Comparison of ENCODE assay signal across 19 mouse cellular contexts in the genomic region with DNA sequence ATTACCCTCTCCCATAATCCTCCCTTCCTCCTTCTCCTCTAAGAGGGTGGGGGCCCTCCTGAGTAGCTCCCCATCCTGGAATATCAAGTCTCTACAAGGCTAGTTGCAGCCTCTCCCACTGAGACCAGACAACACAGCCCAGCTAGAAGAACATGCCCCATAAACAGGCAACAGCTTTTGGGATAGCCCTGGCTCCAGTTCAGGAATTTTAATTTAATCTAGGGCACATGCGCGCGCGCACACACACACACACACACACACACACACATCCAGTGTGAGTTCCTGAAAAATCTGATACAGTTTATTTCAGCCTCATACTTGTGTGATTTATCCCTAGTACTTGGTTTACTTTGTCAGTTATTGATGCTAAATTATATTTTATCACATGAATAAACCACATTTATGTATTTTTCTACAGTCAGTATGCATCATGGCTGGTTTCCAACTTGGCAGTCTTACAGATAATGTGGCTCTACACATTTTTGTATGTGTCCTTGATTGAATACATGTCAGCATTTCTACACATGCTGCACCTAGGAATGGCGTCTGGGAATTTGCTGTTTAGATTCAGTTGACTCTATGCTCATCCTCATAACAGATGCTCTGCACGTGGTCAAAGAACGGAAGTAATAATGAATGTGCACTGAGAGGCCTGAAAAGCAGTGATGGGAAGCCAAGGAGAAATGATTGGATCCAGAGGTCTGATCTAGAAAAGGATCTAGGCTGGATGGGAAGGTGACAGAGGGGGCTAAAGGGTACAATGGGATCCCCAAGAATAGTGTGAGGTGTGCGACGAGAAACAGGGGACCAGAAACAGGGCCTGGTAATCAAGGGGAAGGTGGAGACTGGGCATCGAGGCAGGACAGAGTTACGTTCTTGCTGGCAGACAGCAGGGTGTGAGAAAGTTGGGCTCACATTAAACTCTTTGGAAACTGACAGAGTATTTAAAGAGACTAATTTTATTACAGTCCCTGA.
DNase-seq lines count a peak whose midpoint lies in the region; ATAC-seq and TF ChIP-seq lines count a peak whose summit lies in the region.
"Had no signal": no experiment of that assay in that cellular context is flagged by ENCODE, and none has a peak within 500 bp of the region (broad histone marks: within the 10 kb centered on the region; RNA-seq: fewer than 3 reads in every experiment).

No protein-coding gene starts in this region.

- WGBS in forebrain, embryonic 13.5 days = 91% methylated on average over 11 of the region's 11 CpGs
- 89% methylated on average over 11 of the region's 11 CpGs for WGBS in forebrain, embryonic 11.5 days
- WGBS in kidney, embryonic 15.5 days = 80% methylated on average over 11 of the region's 11 CpGs
- 67% methylated on average over 11 of the region's 11 CpGs for WGBS in lung, adult 2 months
- 64% methylated on average over 11 of the region's 11 CpGs for whole genome bisulfite sequencing in stomach, embryonic 15.5 days

- DNase-seq in forebrain, embryonic 11.5 days (ENCODE audit: low spot score) = no peak
- DNase-seq in kidney, adult 8-10 months = no peak
- DNase-seq in lung, postnatal 36 days = peak; percentile 3
- no peak for DNase-seq in lung, adult 2 months
- DNase-seq in layer of hippocampus, postnatal 10 days (ENCODE audit: low spot score in 2 of 2) = no peak
- DNase-seq: adrenal gland, adult 2 months; cerebellum, adult 8-10 months; gastrocnemius, postnatal 14 days; heart, postnatal 4 days; liver; right cerebral cortex, postnatal 4 days; thymus, postnatal 25 days had no signal

- no peak overlapping the region for H3K4me2 ChIP-seq in forebrain, embryonic 13.5 days
- no peak overlapping the region for H3K4me2 ChIP-seq in forebrain, embryonic 11.5 days (ENCODE audit: low read depth, low read length, severe bottlenecking)
- no peak overlapping the region for H3K4me2 ChIP-seq in kidney, embryonic 15.5 days
- H3K4me2 ChIP-seq in stomach, embryonic 15.5 days = no peak overlapping the region
- H3K4me2 ChIP-seq: heart, embryonic 11.5 days; midbrain, embryonic 15.5 days had no signal

- no peak overlapping the region for H3K4me3 ChIP-seq in forebrain, embryonic 13.5 days
- no peak overlapping the region for H3K4me3 ChIP-seq in forebrain, embryonic 11.5 days (ENCODE audit: low read depth, low read length)
- H3K4me3 ChIP-seq in kidney, embryonic 15.5 days (replicated peaks) = no peak overlapping the region
- no peak overlapping the region for H3K4me3 ChIP-seq in lung, adult 2 months (replicated peaks; ENCODE audit: extremely low read depth, low read depth, low read length)
- no peak overlapping the region for H3K4me3 ChIP-seq in stomach, embryonic 15.5 days (replicated peaks)
- H3K4me3 ChIP-seq: left cerebral cortex, adult 2 months; midbrain, embryonic 15.5 days had no signal

- H3K4me1 ChIP-seq in forebrain, embryonic 13.5 days = no peaks in the 10 kb centered on the region
- no peaks in the 10 kb centered on the region for H3K4me1 ChIP-seq in forebrain, embryonic 11.5 days (replicated peaks; ENCODE audit: control insufficient read depth, insufficient read depth, low read length)
- H3K4me1 ChIP-seq in kidney, embryonic 15.5 days = no peaks in the 10 kb centered on the region
- no peaks in the 10 kb centered on the region for H3K4me1 ChIP-seq in lung, adult 2 months (ENCODE audit: control insufficient read depth, insufficient read depth, low read length)
- H3K4me1 ChIP-seq in stomach, embryonic 15.5 days = no peaks in the 10 kb centered on the region
- H3K4me1 ChIP-seq: midbrain, embryonic 15.5 days had no signal

- H3K9me3 ChIP-seq in forebrain, embryonic 13.5 days (replicated peaks) = no peaks in the 10 kb centered on the region
- H3K9me3 ChIP-seq in forebrain, embryonic 11.5 days (ENCODE audit: control insufficient read depth, low read length) = no peaks in the 10 kb centered on the region
- H3K9me3 ChIP-seq in kidney, embryonic 15.5 days (replicated peaks) = no peaks in the 10 kb centered on the region
- no peaks in the 10 kb centered on the region for H3K9me3 ChIP-seq in stomach, embryonic 15.5 days
- H3K9me3 ChIP-seq: midbrain, embryonic 15.5 days had no signal

- no peak overlapping the region for H3K27ac ChIP-seq in forebrain, embryonic 13.5 days
- H3K27ac ChIP-seq in forebrain, embryonic 11.5 days (ENCODE audit: low read depth, low read length) = no peak overlapping the region
- H3K27ac ChIP-seq in kidney, embryonic 15.5 days = no peak overlapping the region
- H3K27ac ChIP-seq in stomach, embryonic 15.5 days = no peak overlapping the region
- H3K27ac ChIP-seq: left cerebral cortex, adult 2 months; macrophage; midbrain, embryonic 15.5 days had no signal

- no peak for TF ChIP-seq CTCF in lung, adult 2 months (IDR thresholded peaks at IDR 0.05; ENCODE audit: insufficient read depth, low read length)

- ATAC-seq in forebrain, embryonic 13.5 days = peak; percentile 33; the same call in 1 of the 2 replicates
- no peak for ATAC-seq in forebrain, embryonic 11.5 days (replicated peaks; ENCODE audit: low FRiP score)
- ATAC-seq in kidney, embryonic 15.5 days (replicated peaks; ENCODE audit: low FRiP score) = peak; percentile 43; the same call in 1 of the 2 replicates
- ATAC-seq in stomach, embryonic 15.5 days (ENCODE audit: insufficient read depth, low FRiP score, low read depth) = 0 out of 2 replicates have a peak, but pooled peaks have one; percentile 39
- ATAC-seq: midbrain, embryonic 15.5 days had no signal

- no peak for TF ChIP-seq POLR2A in lung, adult 2 months (IDR thresholded peaks at IDR 0.05; ENCODE audit: borderline replicate concordance, extremely low read depth, low read depth, low read length)

- no peaks in the 10 kb centered on the region for H3K36me3 ChIP-seq in forebrain, embryonic 13.5 days (ENCODE audit: poor library complexity, severe bottlenecking)
- H3K36me3 ChIP-seq in forebrain, embryonic 11.5 days (ENCODE audit: control insufficient read depth, insufficient read depth, low read length) = no peaks in the 10 kb centered on the region
- no peaks in the 10 kb centered on the region for H3K36me3 ChIP-seq in kidney, embryonic 15.5 days
- H3K36me3 ChIP-seq in stomach, embryonic 15.5 days = no peaks in the 10 kb centered on the region
- H3K36me3 ChIP-seq: midbrain, embryonic 15.5 days had no signal

- no peaks in the 10 kb centered on the region for H3K27me3 ChIP-seq in forebrain, embryonic 13.5 days
- no peaks in the 10 kb centered on the region for H3K27me3 ChIP-seq in forebrain, embryonic 11.5 days (ENCODE audit: control insufficient read depth, insufficient read depth, low read length)
- no peaks in the 10 kb centered on the region for H3K27me3 ChIP-seq in kidney, embryonic 15.5 days
- H3K27me3 ChIP-seq in stomach, embryonic 15.5 days (replicated peaks) = no peaks in the 10 kb centered on the region
- H3K27me3 ChIP-seq: midbrain, embryonic 15.5 days had no signal

- no peak overlapping the region for H3K9ac ChIP-seq in forebrain, embryonic 13.5 days
- no peak overlapping the region for H3K9ac ChIP-seq in forebrain, embryonic 11.5 days (ENCODE audit: low read length)
- H3K9ac ChIP-seq in kidney, embryonic 15.5 days = no peak overlapping the region
- no peak overlapping the region for H3K9ac ChIP-seq in stomach, embryonic 15.5 days
- H3K9ac ChIP-seq: midbrain, embryonic 15.5 days had no signal
